ENCODE assay signal across 8 mouse cellular contexts in the genomic region with DNA sequence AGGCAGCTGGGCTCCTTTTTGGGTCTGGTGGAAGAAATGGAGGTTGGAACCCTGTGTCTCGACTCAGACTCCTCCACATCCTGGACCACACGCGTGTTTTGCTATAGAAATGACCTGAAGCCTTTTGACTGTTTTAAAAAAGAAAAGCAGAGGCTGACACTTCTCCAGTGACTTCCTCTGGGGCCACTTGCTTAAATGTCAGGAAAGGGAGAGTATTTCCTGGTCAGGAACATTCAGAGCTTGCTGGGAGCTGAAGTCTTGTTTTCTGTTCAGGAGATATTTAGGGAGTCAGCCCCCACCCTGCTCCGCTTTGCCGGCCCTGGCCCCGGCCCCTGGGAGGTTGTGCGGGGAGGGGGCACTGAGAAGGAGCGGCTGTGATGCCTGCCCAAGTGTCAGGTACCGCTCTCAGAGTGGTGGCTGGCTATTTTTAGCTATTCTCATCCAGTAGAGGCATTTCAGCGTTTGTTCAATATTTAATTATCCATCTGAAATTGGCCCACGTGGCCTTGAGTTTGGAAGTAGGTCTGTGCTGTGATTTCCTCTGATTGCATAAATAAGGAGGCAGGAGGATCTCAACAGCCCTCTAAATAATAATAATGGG.
DNase-seq lines count a peak whose midpoint lies in the region; ATAC-seq lines count a peak whose summit lies in the region.

No protein-coding gene starts in this region.

- WGBS in embryonic facial prominence, embryonic 12.5 days, result 41% methylated on average over 11 of the region's 11 CpGs
- WGBS in embryonic facial prominence, embryonic 10.5 days, result 66% methylated on average over 11 of the region's 11 CpGs
- 22% methylated on average over 11 of the region's 11 CpGs for WGBS in lung, embryonic 16.5 days
- 15% methylated on average over 11 of the region's 11 CpGs for WGBS in heart, embryonic 15.5 days
- 48% methylated on average over 11 of the region's 11 CpGs for WGBS in midbrain, embryonic 16.5 days

- H3K27ac ChIP-seq in embryonic facial prominence, embryonic 12.5 days, result peak overlapping the region; percentile 58
- H3K27ac ChIP-seq in embryonic facial prominence, embryonic 10.5 days (replicated peaks), result no peak overlapping the region
- peak overlapping the region; percentile 73 for H3K27ac ChIP-seq in lung, embryonic 16.5 days (ENCODE audit: low read length)
- H3K27ac ChIP-seq in heart, embryonic 15.5 days, result peak overlapping the region; percentile 80
- peak overlapping the region; percentile 31 for H3K27ac ChIP-seq in midbrain, embryonic 16.5 days (ENCODE audit: low read length)

- DNase-seq in embryonic facial prominence, embryonic 10.5 days (ENCODE audit: low spot score), result no peak
- no peak for DNase-seq in lung, postnatal 25 days (ENCODE audit: low spot score)
- DNase-seq in right cerebral cortex, adult 18-20 months, result no peak
- no peak for DNase-seq in thymus, postnatal 0 days (ENCODE audit: low spot score)

- H3K27me3 ChIP-seq in embryonic facial prominence, embryonic 12.5 days, result no peaks in the 10 kb centered on the region
- no peaks in the 10 kb centered on the region; the same call in 1 of the 2 replicates for H3K27me3 ChIP-seq in embryonic facial prominence, embryonic 10.5 days (replicated peaks; ENCODE audit: low read depth, poor library complexity, severe bottlenecking)
- no peaks in the 10 kb centered on the region for H3K27me3 ChIP-seq in lung, embryonic 16.5 days (ENCODE audit: control insufficient read depth, insufficient read depth, low read depth, low read length)
- no peaks in the 10 kb centered on the region for H3K27me3 ChIP-seq in heart, embryonic 15.5 days
- H3K27me3 ChIP-seq in midbrain, embryonic 16.5 days (ENCODE audit: control insufficient read depth, insufficient read depth, low read depth, low read length), result no peaks in the 10 kb centered on the region

- H3K36me3 ChIP-seq in embryonic facial prominence, embryonic 12.5 days, result peaks cover 8% of the 10 kb centered on the region; the same call in 1 of the 2 replicates
- peaks cover 47% of the 10 kb centered on the region for H3K36me3 ChIP-seq in embryonic facial prominence, embryonic 10.5 days (replicated peaks)
- no peaks in the 10 kb centered on the region for H3K36me3 ChIP-seq in lung, embryonic 16.5 days (ENCODE audit: control insufficient read depth, insufficient read depth, low read length)
- H3K36me3 ChIP-seq in heart, embryonic 15.5 days, result no peaks in the 10 kb centered on the region
- H3K36me3 ChIP-seq in midbrain, embryonic 16.5 days (ENCODE audit: control insufficient read depth, insufficient read depth, low read length), result no peaks in the 10 kb centered on the region

- H3K4me2 ChIP-seq in embryonic facial prominence, embryonic 12.5 days (replicated peaks), result peak overlapping the region; percentile 18; the same call in 1 of the 2 replicates
- peak overlapping the region; percentile 21; the same call in 1 of the 2 replicates for H3K4me2 ChIP-seq in lung, embryonic 16.5 days (ENCODE audit: low read depth, low read length)
- H3K4me2 ChIP-seq in heart, embryonic 15.5 days, result peak overlapping the region; percentile 50
- no peak overlapping the region for H3K4me2 ChIP-seq in midbrain, embryonic 16.5 days (ENCODE audit: low read length)

- no peak overlapping the region for H3K4me3 ChIP-seq in embryonic facial prominence, embryonic 12.5 days
- no peak overlapping the region for H3K4me3 ChIP-seq in embryonic facial prominence, embryonic 10.5 days
- no peak overlapping the region for H3K4me3 ChIP-seq in lung, embryonic 16.5 days (ENCODE audit: low read length)
- 0 out of 2 replicates have a peak overlapping the region, but pooled peaks have one; percentile 13 for H3K4me3 ChIP-seq in heart, embryonic 15.5 days
- no peak overlapping the region for H3K4me3 ChIP-seq in midbrain, embryonic 16.5 days (ENCODE audit: low read depth, low read length)

- no peaks in the 10 kb centered on the region for H3K9me3 ChIP-seq in embryonic facial prominence, embryonic 12.5 days
- H3K9me3 ChIP-seq in embryonic facial prominence, embryonic 10.5 days, result no peaks in the 10 kb centered on the region
- no peaks in the 10 kb centered on the region for H3K9me3 ChIP-seq in lung, embryonic 16.5 days (ENCODE audit: control insufficient read depth, low read length)
- H3K9me3 ChIP-seq in heart, embryonic 15.5 days (replicated peaks), result no peaks in the 10 kb centered on the region
- no peaks in the 10 kb centered on the region for H3K9me3 ChIP-seq in midbrain, embryonic 16.5 days (replicated peaks; ENCODE audit: control insufficient read depth, low read length, poor library complexity, severe bottlenecking)

- H3K9ac ChIP-seq in embryonic facial prominence, embryonic 12.5 days, result no peak overlapping the region
- H3K9ac ChIP-seq in lung, embryonic 16.5 days (ENCODE audit: low read length), result peak overlapping the region; percentile 31
- peak overlapping the region; percentile 16; the same call in 1 of the 2 replicates for H3K9ac ChIP-seq in heart, embryonic 15.5 days
- no peak overlapping the region for H3K9ac ChIP-seq in midbrain, embryonic 16.5 days (ENCODE audit: low read depth, low read length)

- H3K4me1 ChIP-seq in embryonic facial prominence, embryonic 12.5 days, result peaks cover 62% of the 10 kb centered on the region
- H3K4me1 ChIP-seq in embryonic facial prominence, embryonic 10.5 days, result peaks cover 71% of the 10 kb centered on the region
- H3K4me1 ChIP-seq in lung, embryonic 16.5 days (replicated peaks; ENCODE audit: control insufficient read depth, insufficient read depth, low read length), result peaks cover 50% of the 10 kb centered on the region
- H3K4me1 ChIP-seq in heart, embryonic 15.5 days (replicated peaks), result peaks cover 80% of the 10 kb centered on the region
- peaks cover 21% of the 10 kb centered on the region for H3K4me1 ChIP-seq in midbrain, embryonic 16.5 days (ENCODE audit: control insufficient read depth, insufficient read depth, low read length)

- ATAC-seq in embryonic facial prominence, embryonic 12.5 days (ENCODE audit: insufficient number of reproducible peaks, insufficient read depth, low FRiP score, low TSS enrichment), result no peak
- no peak for ATAC-seq in lung, embryonic 16.5 days (ENCODE audit: low read depth)
- ATAC-seq in heart, embryonic 15.5 days (replicated peaks; ENCODE audit: insufficient number of reproducible peaks, insufficient read depth, low FRiP score, low read depth), result 0 out of 2 replicates have a peak, but pooled peaks have one; percentile 57
- peak; percentile 41; the same call in 1 of the 2 replicates for ATAC-seq in midbrain, embryonic 16.5 days

Comparison
In these comparisons a context has a peak if more than half of its experiments do, and no peak if none do; other contexts are left out.
1. ATAC-seq: peak in heart, embryonic 15.5 days (single experiment) and midbrain, embryonic 16.5 days (single experiment); none in embryonic facial prominence, embryonic 12.5 days (single experiment) and lung, embryonic 16.5 days (single experiment).
2. H3K9ac ChIP-seq: peak in lung, embryonic 16.5 days (single experiment) and heart, embryonic 15.5 days (single experiment); none in embryonic facial prominence, embryonic 12.5 days (single experiment) and midbrain, embryonic 16.5 days (single experiment).